Mouse (Mus musculus): ENCODE data around the gene Tmem198. TPM values are rescaled to one million over a fixed set of nuclear protein-coding genes. Genes with fewer than 3 reads are reported as not detected.

The Tmem198 gene
- total RNA-seq, 2 experiments from 2014 or later: 53.3 to 62.5 TPM

GRCm38 (mm10) chr1:75516703-75517380 lies 37.5 kb downstream of the Tmem198 start:
- DNase-seq (ENCODE audit: low spot score in 2 of 2): no peak

- DNase-seq (ENCODE audit: low spot score in 2 of 2): no peak
Observed at GRCm38 (mm10) chr1:75517984-75518383, 38.7 kb downstream of the Tmem198 start.

- no peak for DNase-seq (ENCODE audit: low spot score in 2 of 2)
Observed at GRCm38 (mm10) chr1:75518427-75518826, 39.1 kb downstream of the Tmem198 start.

- no peak for DNase-seq (ENCODE audit: low spot score in 2 of 2)
Observed at GRCm38 (mm10) chr1:75519576-75519975, 40.2 kb downstream of the Tmem198 start.

GRCm38 (mm10) chr1:75521321-75522031 lies 42.1 kb downstream of the Tmem198 start, which contains the start of gene Stk11ip:
Gene Stk11ip (plus strand): TSS chr1:75521529.
- DNase-seq (ENCODE audit: low spot score in 2 of 2): peak; percentile 91 to 92

- no peak for DNase-seq (ENCODE audit: low spot score in 2 of 2)
Observed at GRCm38 (mm10) chr1:75524679-75525078, 45.3 kb downstream of the Tmem198 start.

GRCm38 (mm10) chr1:75530546-75530945 lies 51.2 kb downstream of the Tmem198 start:
- DNase-seq (ENCODE audit: low spot score in 2 of 2): no peak

GRCm38 (mm10) chr1:75532280-75533172 lies 53.2 kb downstream of the Tmem198 start:
- no peak for DNase-seq (ENCODE audit: low spot score in 2 of 2)

GRCm38 (mm10) chr1:75533325-75534252 lies 54.3 kb downstream of the Tmem198 start:
- no peak for DNase-seq (ENCODE audit: low spot score in 2 of 2)

Other genes with a start within 250 kb of the Tmem198 start
- gene A630095N17Rik, start 247.4 kb upstream of the Tmem198 start, total RNA-seq (2021): not detected
- gene Dnajb2, start 243.1 kb upstream of the Tmem198 start, total RNA-seq (2021): 10 to 100 TPM; 60.0 to 61.1 TPM
- gene Ptprn, start 215.0 kb upstream of the Tmem198 start, total RNA-seq (2021): 100 to 1,000 TPM; 326 to 350 TPM
- gene Resp18, start 201.1 kb upstream of the Tmem198 start, total RNA-seq (2021): 10 to 100 TPM; 68.2 to 98.9 TPM
- gene Dnpep, start 161.5 kb upstream of the Tmem198 start, total RNA-seq (2021): 10 to 100 TPM; 50.4 to 55.2 TPM
- gene Des, start 119.2 kb upstream of the Tmem198 start, total RNA-seq (2021): 1 to 10 TPM; 1.6 to 1.8 TPM
- 100 to 1,000 TPM; 184 TPM for gene Speg, start 104.2 kb upstream of the Tmem198 start, total RNA-seq (2021)
- gene Gmppa, start 43.6 kb upstream of the Tmem198 start, total RNA-seq (2021): 10 to 100 TPM; 56.0 to 62.2 TPM
- gene Asic4, start 29.1 kb upstream of the Tmem198 start, total RNA-seq (2021): 10 to 100 TPM; 14.3 to 14.7 TPM
- 10 to 100 TPM; 71.2 to 78.5 TPM for gene Chpf, start 225 bp upstream of the Tmem198 start, total RNA-seq (2021)
- 10 to 100 TPM; 25.2 to 27.0 TPM for gene Obsl1, start 26.9 kb downstream of the Tmem198 start, total RNA-seq (2021)
- 10 to 100 TPM; 20.3 to 22.6 TPM for gene Inha, start 27.5 kb downstream of the Tmem198 start, total RNA-seq (2021)
- 10 to 100 TPM; 23.6 to 30.8 TPM for gene Stk11ip, start 42.0 kb downstream of the Tmem198 start, total RNA-seq (2021)
- 100 to 1,000 TPM; 120 to 141 TPM for gene Slc4a3, start 66.7 kb downstream of the Tmem198 start, total RNA-seq (2021)